Mouse (Mus musculus) gastrocnemius, postnatal 10 days (tissue): Measurements from ENCODE around the gene Gm42742. TPM values are rescaled to one million over a fixed set of nuclear protein-coding genes. Genes with fewer than 3 reads are reported as not detected.
A peak's percentile ranks its signal among the peaks of the same experiment; 100 is the strongest.

ENCODE experiments used
- DNase-seq: peaks from one replicate; pipeline ENCODE4 v3.0.0; 2021; ENCODE audit warnings: mixed read lengths
- long read RNA-seq, 2 experiments: library from polyadenylated mRNA; stranded (forward); transcript quantifications; one replicate each; pipeline ENCODE4 v2.0.0; 2021
- total RNA-seq, 2 experiments: library from RNA; stranded (reverse); gene quantifications; 2 replicates each; pipeline ENCODE4 v1.2.3; 2021

The Gm42742 gene
- total RNA-seq: 10 to 100 TPM; 17.5 to 23.1 TPM
- long read RNA-seq, experiment 1, partial matches to known transcripts: 2 of 5 reads
- long read RNA-seq, experiment 1, other reads (novel, unspliced or antisense): 3 of 5 reads
- long read RNA-seq, experiment 2, partial matches to known transcripts: 1 of 3 reads
- long read RNA-seq, experiment 2, other reads (novel, unspliced or antisense): 2 of 3 reads

GRCm38 (mm10) chr7:127020901-127021562, at the start of gene Gm42742, which contains the start of gene Prrt2:
Gene Gm42742 (minus strand): TSS chr7:127021097.
Gene Prrt2 (minus strand): TSS chr7:127021211.
- peak; percentile 58 for DNase-seq

- DNase-seq: no peak
Measured at GRCm38 (mm10) chr7:127066317-127066716, 45.4 kb upstream of the Gm42742 start.

- no peak for DNase-seq
Measured at GRCm38 (mm10) chr7:127065538-127065937, 44.6 kb upstream of the Gm42742 start.

GRCm38 (mm10) chr7:127055026-127055585, 34.2 kb upstream of the Gm42742 start:
- DNase-seq: no peak

- peak; percentile 86 for DNase-seq
Measured at GRCm38 (mm10) chr7:127041851-127042672, 21.2 kb upstream of the Gm42742 start, which contains the start of gene Kif22. Gene Kif22 (minus strand): TSS chr7:127042471.

DNA sequence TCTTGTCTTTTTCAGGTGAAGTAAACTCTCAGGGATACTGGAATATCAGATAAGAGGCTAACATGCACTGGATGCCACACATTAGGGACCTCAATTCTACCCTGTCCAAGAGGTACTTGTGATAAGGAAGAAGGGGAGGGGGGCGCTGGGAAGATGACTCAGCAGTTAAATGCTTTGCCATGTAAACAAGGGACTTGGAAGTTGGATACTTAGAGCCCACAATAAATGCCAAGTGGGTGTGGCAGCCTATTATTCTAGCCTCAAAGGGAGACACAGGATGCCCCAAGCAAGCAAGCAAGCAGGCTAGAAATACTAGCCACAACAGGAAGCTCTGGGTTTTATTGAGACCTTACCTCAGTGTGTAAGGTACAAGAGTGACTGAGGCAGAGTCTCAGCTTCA, 10.3 kb upstream of the Gm42742 start:
- no peak for DNase-seq

DNA sequence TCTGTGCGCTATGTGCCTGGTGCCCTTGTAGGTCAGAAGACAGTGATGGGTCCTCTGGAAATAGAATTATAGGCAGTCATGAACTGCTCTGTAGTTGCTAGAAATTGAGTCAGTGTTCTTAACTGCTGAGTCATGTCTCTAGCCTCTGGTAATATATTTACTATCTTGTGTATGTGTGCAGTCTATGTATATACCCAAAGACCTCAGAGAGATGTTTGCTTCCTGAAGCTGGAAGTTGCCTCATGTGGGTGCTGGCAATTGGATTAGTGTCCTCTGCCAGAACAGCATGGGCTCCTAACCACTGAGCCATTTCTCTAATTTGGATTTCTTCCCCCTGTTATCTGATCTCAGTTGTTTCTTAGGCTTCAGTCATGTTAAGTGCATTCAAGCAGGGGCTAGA, 9.3 kb upstream of the Gm42742 start:
- DNase-seq: no peak

GRCm38 (mm10) chr7:127027885-127028284, 7.0 kb upstream of the Gm42742 start:
- DNase-seq: no peak

DNA sequence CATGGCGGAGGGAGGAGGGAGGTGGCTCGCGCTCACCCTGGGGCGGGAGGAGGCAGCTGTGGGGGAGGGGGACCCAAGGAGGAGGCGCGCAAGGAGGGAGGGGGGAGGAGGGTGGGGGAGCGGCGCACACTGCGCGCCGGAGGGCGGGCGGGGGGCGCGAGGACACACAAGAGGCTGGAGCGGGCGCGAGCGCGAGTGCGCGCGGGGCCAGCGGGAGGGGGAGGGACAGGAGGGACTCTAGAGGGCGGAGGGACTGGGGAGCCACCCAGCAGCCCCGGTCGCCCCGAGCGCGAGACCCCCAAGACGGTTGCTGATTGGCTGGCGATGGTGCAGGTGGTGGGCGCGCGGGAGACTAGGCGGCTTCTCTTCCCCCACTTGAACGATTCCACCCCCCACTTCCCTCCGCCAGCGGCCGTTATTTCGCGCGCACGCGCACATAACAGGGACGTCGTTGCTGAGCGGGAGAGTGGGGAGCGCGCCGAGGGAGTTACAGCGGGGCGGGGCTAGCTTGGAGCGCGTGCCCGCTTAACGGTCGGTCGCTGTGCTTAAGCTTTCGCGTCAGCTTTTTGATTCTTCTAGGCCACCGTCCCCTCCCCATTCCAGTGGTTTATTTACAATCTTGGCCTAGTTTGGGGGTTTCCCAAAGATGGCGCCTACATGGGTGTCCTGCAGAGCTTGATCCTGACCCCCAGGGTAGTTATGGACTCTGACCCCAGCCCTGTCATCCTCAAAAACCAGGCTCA, 6.3 kb upstream of the Gm42742 start, which contains the start of gene Maz:
Gene Maz, minus strand, starts transcription at position 54 of the 743 bp plus-strand sequence.
- DNase-seq: peak; percentile 99

DNA sequence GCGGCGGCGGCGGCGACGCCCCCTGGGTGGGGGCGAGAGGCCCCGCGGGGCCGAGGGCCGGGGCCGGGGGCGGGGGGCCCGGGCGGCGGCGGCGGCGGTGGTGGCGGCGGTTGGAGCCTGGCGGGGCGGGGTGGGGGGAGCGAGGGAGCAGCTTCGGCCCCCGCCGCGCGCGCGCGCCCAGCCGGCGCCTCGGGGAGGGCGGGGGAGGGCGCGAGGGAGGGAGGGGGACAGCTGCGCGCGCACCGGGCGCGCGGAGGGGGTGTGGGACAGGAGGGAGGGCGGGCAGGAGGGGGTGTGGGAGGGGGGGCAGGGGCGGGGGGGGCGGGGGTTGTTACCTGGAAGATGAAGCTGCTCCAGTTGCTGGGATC, 5.7 kb upstream of the Gm42742 start:
- DNase-seq: peak; percentile 92

GRCm38 (mm10) chr7:127026161-127026600, 5.3 kb upstream of the Gm42742 start:
- DNase-seq: peak; percentile 66

DNA sequence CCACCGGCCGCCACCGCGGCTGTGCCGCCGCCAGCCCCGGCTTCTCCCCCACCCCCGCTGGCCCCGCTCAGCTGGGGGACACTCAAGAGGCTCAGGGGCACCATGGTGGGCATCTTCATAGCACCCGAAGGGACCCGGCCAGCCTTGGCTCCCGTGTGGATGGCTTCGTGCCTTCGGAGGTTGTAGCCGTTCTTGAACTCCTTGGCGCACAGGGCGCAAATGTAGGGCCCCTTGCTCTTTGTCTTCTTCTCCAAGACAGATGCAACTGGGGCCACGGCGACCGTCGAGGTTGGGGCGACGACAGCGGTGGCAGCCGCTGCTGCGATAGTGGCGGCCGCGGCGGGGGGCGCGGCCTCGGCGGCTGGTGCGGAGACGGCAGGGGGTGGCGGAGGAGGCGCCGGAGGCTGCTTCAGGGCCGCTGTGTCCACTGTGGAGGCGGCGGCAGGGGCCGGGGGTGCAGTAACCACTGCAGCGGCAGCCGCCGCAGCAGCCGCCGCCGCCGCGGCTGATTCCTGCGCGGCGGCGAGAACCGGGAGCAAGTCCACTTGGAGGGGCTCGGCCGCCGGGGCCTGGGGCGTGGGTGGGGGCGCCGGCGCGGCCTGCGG, 4.8 kb upstream of the Gm42742 start:
- DNase-seq: peak; percentile 61

DNA sequence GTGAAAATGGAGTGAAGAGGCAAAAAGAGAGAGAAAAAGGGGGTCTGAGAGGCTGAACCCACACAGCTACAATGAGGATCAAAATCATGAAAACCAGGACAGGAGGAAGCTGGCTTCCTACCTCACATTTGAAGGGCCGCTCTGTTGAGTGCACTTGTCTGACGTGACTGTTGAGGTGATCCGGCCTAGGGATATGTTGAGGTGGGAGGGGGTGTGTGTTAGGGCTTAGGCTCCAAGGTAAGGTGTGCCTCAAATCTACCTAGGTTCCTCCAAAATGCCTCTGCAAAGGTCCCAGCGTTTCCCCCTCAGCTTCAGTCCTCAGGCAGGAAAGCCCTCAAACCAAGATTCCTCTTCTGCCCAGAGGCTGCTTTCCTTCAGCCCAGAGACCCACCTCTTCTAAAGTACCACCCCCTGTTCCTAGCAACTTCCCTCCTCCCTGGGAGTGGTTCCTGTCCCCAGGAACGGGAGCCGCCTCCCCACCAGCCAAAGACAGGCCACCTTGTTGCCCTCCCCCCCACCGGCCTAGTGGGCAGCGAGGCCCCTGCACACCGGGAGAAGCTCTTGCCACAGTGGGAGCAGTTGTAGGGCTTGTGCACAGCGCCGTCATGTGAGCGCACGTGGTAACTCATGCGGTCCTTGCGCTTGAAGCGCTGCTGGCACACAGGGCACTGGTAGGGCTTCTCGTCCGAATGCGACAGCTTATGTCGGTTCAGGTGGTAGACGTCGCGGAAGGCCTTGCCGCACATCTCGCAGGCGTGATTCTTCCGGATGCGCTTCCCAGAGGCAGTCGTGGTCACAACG, 4.1 kb upstream of the Gm42742 start:
- DNase-seq: peak; percentile 67

DNA sequence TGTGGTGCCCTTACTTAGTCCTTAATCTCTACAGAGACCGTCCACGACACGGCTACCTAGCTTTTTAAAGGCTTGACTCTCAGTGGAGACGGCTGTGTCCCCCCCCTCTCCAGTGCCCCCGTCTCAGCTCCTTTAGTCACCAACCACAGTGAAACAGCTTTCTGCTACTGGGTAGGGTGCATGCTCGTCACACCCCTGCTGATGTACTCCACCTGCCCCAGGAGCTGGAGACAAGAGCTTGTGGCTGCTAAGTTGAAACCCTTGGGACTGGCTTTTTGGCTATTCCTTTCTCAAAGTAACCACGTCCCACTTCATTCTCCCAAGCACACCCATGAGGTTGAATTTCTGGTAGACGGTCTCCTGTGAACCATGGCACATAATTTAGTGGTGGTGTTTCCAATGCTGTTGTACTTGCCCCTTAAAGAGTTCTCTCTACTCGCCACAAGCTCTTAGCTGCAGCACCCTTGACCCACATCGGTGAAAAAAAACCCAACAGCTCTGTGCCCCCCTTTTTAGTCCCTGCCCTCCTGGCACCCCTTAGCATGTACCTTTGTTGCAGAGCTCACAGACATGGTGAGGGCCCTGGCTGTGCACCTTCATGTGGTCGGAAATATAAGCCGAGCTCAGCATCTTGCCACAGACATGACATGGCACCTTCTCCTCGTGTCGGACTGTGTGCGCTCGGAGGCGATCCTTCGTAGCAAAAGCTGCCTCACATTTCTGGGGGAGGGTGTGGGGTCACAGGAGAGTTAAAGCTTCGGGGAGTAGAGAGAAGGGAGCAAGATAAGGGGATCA, 3.2 kb upstream of the Gm42742 start:
- DNase-seq: no peak

DNA sequence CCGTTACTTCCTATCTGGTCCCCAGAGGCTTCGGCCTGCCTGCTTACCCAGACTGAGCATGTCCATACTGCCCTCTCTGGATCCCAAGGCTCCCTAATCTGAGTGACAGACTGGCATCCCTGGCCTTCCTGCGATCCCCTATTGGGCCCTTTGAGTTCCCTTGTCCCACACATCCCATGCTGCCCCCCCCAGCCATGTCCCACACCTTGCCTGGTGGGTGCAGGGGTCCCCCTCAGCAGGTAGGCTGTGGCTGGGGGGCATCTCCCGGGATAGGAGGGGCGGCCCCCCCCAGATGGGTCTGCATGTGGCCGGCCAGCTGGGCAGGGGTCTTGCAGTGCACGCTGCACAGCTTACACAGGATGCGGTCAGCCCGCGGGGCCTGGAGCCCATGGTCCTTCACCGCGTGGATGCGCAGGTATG, 2.4 kb upstream of the Gm42742 start:
- peak; percentile 16 for DNase-seq

DNA sequence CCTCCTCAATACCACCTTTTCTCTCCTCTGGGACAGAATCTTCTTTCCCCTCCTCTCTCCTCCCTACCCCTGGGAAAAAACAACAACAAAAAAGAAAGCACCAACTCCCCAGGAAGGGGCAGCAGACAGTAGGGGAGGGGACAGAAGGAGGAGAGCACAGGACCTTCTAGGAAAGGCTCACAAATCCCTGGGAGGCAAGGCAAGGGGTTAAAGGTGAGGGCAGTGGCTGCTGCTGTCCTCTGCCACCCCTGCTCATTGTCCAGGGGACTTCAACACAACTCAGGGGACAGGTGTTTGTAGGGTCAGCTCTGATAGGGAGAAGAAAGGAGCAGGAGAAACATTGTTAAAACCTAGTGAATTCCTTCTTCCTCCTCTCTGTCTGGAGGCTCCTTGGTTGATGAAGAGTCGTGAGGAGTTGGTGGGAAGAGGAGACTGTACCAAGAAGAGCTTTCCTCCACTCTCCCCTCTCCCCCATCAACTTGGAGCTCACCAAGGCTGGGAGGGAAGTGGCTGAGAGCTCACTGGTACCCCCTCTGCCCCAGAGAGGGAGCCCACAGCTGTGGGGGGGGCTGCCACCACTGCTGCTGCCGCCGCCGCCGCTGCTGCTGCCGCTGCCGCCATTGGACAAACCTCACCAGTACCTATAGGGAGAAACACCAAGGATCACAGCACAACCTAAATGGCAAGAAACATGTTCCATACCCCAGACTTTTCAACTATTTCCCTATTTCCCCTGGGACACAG, 1.8 kb upstream of the Gm42742 start:
- no peak for DNase-seq

DNA sequence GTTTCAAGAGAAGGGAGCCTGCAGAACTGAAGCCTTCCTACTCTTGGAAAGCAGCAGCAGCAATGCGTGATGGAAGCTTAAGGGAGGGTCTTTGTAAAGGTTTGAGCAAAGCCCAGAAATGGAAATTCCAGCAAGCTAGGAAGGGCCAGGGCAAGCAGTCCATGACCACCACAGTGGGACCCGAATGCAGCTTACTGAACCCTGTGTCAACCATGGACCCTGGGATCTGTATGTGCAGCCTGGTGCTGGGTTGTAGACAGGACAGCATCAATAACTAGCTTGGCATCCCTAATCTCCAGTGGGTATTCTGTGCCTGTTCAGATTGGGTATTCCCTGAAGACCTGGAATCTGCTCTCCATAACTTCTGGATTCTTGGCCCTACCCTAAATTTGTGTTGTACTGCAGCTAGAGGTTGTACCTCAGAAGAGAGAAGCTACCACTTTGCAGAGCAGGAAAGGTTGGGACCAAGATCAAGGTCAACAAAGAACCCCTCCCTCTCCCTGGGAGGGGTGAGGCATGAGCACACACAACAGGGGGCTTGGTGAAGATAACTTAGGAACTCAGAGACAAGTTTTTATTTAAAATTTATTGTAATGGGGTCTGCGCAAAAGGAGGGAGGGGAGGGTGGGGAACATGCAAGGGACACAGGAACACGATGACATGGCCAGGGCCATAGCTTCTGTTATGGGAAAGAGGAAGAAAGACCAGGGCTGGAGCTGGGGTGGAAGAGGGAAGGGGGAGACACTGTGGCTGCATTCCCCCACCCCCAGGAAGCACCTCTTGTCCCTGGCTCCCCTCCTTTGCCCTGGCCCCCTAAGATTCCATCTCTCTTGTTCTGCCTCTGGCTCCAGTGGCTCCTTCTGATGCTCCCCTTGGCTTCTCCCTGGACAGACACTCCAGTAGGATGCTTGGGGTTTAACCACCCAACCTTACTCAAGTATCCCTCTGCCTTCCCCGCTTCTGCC, 948 bp upstream of the Gm42742 start:
- no peak for DNase-seq

DNA sequence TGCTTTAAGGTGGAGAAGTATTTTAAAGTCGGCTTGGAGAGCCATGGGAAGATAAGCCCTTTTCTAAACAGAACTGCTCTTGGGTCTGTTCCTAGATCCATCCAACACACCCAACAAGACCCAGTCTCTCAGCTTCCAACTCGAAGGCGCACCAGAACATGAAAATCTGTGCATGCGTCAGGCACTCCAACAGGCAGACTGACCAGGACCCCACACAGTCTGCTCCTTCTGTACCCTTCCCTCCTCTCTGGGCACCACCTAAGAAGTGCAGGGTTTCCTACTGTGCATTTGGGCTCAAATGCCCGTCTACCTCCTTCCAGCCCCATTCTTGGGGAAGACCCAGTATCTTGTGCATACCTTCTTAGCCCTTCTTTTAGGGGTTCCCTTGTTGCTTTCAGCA, 406 bp downstream of the Gm42742 start:
- no peak for DNase-seq
